Mouse (Mus musculus) spleen, postnatal 14 days (tissue): ENCODE measurements at regions not wholly inside any gene's neighbourhood (a gene's known extent, or its start where the extent isn't known, plus 50 kb on each side); places are given as distances from the start of the nearest gene placed in this dataset.

Source experiments
- DNase-seq, 2 experiments: peaks; one replicate each; pipeline ENCODE4 v3.0.0; 2021 to 2022; ENCODE audit warnings: low spot score in 2 of 2

DNA sequence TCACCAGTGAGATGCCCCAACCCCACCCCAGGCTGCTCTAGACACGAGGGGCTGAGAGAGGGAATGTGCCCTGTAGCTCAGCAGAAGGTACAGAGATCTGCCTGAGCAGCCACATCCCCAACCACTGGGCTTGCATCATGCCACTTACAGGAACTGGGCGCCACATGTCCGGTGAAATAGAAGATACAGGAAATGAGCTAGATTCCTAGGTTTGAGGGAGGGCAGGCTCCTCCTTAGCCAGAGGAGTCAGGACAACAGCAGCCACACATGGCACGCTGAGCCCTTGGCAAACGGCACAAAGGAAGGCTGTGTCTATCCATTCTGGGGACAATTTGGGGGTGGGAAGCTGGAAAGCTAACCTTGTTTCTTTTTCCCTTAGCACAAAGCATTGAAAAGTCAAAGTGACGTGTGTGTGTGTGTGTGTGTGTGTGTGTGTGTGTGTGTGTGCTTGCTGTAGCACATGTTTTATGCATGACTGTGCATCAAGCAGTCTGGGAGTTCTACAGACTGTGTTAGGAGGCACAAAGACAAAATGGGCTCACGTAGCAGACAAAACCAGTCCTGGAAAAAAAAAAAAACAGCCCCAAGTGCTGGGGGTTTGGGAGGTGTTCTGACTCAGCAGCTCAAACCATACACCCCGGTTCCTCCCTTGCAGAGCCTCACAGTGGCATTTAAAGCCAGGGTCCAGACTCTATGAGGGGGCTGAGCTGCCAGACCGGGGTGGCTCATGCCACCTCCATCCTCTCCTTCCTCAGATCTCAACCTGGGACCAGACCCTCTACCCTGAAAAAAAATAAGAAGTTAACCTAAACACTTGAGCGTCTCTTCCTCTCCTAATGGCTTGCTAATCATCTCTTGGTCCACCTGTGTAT lies 343.7 kb upstream of the Smim15 start:
- DNase-seq, result no peak

DNA sequence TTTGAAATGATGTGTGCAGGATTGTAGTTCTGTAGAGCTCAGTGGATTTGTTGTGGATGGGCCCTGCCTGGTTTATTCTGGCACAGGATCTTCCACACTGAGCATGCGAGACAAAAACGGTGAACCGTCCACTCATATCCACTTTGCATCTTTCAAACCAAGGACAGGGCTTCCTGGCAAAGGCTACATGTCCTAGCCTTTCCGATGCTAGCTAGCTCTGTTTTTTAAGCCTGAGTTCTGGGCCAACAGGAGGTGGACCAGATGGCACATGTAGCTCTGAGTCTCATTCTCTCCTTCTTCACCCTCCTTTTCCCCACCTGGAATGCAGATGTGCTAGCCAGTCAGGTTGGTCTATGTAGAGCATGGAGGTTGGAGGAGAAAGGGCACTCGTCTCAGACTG lies 345.0 kb upstream of the Smim15 start:
- no peak for DNase-seq

DNA sequence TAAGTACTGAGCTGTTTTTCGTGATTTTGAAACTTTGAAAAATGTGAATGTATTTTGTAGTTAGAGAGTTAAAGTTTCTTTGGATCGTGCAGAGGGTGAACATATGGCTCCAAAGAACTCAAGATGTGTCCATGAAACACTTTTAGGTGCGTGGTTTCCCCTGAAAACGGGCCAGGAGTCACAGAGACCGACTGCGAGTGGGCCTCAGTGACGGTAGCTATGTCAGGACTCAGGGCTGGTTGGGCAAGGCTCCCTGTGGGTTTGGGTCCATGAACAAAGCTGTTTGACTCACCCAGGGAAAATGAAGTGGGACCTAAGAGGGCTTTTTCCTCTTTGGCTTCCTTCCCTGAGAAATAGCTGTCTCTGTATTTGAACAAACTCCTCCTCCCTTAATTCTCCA lies 345.9 kb upstream of the Smim15 start:
- DNase-seq, result no peak

DNA sequence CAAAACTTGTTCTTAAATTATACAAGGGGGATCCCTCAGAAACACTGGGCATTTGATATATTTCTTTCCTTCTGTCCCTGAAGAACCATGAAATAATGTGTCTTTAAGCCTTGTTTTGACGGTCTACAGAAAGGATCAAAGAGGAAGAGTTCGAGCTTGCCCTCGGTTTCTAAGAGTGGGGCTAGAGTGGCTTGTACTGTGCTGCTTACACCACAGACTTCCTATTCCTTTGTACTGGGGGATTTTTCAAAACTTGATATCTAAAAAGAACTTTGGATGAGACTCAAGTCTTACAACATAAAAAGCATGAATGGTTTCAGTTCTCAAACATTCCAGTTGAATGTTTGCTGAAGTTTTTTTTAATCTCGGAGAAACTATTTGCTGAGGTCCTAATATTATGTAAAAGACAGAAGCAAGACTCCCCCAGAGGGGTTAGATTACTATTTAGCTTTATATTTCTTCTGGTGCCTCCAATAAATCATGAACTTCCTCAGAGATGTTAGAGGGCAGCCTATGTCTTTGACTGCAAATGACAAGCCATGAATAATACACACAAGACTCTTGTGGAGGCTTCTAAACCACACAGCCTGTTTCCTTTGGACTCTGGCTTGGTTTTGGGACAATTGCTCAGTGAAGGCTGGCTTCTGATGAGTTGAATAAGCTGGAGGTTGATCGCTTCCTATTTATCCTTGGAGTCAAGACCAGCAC lies 352.0 kb upstream of the Smim15 start:
- DNase-seq, result no peak

DNA sequence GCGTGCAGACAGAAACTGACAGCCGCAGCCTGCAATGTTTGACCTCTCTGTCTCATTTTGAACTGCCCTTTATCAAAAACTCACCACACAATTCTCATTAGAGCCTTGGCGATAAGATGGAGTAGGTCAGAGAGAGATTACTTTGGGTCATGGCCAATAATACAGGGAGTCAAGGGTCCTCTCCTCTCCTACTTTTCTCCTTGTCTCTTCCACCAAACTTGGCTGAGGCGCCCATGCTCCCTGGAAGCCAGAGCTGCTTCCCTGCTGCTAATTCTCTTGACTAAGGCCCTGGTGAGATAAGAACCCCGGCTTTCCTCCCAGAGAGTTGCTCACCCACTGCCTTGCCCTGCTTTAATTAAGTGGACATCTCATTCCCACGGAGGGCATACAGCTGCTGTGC lies 355.3 kb upstream of the Smim15 start:
- DNase-seq, result no peak

DNA sequence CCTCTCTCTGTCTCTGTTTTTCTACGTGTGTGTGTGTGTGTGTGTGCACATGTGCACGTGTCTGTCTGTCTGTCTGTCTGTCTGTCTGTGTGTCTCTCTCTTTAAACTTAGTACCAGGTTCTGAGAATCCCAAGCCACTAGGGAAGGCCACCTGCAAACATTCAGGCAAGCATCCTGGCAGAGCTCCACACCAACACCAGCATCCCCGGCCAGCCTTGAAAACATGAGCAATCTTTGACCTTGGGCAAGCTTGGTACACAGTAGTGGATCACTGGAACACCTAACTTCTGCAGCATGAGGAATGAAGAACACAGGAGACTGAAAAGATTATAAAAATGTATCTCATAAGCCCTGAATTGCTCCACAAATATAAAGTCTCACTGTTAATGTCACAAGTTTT lies 359.0 kb upstream of the Smim15 start:
- no peak for DNase-seq

DNA sequence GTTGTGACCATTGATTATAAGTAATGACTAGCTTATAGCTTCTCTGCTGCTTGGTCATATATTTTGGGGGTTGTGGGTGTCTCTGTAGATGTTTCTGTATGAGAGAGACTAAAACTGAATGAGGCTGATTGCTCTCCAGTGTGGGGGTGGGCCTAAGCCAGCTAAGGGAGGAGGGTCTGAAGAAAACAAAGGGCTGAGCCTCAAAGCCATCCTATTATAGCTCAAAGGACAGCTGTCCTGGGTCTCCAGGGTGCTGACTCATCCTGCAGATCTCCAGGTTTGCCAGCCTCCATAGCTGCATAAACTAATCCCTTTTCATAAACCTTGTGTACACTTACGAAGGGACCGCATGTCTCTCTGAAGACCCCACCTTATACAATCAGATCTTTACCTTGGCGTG lies 360.3 kb upstream of the Smim15 start:
- DNase-seq, result no peak

DNA sequence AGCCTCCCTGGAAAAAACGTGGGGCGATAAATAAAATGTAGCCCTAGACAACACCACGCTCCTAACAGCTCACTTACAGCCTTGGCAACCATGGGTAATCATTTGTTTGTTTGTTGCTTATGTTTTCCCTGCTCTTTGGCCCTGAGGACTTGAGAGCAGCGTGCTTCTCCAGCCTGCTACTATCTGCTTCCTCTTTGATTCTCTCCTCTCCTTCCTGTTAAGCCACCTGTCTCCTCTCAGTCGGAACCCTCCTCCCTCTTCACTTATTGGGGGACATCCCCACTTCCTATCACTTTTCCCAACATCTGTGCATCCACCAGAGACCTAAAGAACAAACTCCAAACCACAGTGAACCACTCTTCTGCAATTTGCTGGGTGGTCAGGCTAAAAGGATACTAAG lies 362.5 kb upstream of the Smim15 start:
- no peak for DNase-seq

DNA sequence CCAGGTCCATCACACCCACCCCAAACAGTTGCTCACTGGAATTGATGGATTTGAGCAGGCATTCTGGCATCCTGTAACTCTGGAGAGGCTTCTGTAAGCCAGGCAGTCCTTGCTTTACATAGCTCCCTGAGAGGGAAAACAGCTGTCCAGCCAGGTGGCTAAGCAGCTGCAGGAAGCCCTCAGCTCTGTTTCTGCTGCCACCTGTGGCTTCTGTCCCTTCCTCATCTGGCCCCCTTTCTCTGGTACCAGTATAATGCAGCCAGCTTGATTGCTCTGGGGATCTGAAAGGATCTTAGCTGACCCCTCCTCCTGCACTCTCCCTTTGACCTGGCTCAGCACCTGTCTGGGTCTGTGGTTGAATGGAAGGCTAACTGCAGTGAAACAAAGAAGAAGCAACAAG lies 365.4 kb upstream of the Smim15 start:
- no peak for DNase-seq

DNA sequence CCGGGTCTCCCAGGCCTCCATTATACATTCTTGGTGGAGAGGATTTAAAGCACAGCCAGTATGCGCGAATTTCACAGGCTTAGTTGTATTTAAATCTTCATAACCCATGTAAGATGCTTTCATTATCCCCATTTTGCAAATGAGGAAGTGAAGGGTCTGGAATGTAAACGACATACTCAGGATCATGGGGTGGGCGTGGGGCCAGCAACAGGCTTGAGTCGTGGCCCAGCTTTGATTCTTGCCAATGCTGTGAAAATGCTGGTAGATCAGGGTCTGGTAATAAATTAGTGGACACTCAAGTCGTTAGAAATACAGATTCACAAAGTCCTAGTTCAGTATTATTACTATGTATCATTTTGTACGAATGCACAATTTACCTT lies 367.2 kb upstream of the Smim15 start:
- no peak for DNase-seq

DNA sequence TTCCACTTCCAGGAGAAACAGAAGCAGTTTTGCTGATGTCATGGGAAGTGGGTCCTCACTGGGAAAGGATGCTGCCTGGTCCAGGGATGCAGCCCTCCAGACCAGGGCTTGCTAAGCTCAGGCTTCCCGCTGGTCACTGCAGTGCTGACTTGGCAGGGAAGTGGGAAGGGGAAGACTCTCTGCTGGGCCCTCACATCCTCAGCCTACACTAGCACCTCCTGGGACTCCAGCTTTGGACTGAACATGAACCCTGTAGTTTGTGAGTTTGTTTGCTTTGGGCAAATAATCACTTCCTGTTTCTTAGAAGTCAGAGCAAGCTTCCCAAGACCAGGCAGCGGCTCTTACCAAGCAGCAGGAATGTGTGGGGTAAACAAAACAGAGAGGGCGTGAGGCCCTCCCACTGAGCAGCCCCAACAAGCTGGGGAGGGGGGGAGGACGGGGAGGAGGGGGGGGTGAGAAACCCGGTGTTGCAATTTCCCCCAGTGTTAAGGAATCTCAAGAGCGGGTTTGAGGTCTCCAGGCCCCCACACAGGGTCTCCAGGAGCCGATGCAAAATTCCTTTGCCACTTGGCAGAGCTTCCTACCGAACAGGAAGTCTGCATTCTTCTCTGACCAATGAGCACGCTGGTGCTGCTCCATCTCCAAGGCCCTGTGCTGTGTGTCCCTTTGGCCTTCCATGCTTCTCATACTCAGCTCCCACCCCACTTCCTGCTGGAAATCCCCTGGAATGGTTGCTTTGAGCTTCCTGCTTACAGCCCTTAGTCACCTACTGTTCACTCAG lies 367.7 kb upstream of the Smim15 start:
- DNase-seq, result no peak

DNA sequence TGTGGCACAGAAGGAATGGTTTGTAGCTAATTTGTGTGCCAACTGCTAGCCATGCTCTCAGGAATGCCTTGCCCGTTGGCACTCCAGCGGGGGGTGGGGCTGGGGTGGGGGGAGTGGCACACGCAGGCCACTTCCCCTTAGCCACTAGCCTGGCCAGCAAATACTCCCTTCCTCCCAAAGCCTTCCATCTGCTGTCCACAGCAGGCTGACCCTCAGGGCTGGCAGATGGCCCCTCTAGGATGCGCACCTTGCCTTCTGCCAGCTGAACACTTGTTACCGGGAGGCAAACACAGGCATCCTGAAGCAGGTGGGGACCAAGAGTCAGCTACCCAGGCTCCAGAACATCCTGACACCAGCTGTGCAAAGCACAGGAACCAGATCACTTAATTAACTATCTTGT lies 372.1 kb upstream of the Smim15 start:
- no peak for DNase-seq

DNA sequence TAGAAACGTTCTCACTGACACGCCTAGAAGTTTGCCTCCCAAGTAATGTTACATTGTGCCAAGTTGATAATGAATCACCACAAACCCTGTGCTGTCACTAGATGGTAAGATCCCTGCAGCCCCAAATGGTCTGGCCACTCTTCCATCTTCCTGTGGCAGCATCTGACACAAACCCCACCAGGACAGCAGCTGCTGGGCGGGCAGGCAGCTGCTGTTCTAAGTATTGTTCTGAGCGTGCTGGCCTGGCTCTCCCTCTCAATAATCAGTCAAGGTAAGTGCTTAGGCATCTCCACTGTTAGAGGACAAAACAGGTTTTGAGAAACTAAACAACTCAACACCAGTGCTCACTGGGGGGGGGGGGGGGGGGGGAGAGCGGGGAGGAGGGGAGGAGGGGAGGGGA lies 375.7 kb upstream of the Smim15 start:
- DNase-seq, result no peak

DNA sequence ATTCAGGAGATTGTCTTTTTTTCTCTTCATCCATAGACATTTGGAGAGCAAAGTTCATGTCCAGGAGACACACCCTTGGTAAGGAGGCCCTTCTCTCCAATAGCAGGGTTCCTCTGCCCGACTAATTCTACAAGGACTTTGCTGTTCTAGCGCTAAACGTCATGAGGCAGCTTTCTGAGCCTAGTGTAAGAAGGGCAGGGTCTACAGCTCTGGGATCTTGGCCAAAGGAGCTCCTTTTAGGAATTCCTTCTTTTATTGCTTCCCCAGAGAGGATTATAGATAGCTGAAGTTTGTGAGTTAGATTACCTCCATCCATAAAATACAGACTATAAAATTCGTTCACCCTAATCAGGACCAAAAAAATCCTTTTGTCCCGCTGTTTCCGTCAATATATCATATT lies 378.5 kb upstream of the Smim15 start:
- no peak for DNase-seq

DNA sequence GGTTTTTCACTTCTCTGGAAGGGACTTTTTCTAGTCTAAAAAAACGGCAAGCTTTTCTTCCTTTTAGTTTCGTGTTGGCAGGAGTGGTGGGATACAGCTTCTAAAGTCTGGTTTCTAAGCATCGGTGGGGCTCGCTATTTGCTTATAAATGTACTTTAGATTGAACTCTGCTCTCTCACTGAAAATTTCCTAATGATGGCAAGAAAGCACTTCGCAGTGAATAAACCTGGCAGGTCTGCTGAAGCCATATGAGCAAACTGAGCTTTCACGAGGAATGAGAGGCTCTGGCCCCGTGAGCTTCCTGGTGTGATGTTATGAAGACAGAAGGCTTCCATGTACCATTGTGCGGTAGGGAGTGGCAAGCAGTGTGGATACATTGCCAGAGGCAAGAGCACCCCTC lies 380.0 kb upstream of the Smim15 start:
- no peak for DNase-seq

DNA sequence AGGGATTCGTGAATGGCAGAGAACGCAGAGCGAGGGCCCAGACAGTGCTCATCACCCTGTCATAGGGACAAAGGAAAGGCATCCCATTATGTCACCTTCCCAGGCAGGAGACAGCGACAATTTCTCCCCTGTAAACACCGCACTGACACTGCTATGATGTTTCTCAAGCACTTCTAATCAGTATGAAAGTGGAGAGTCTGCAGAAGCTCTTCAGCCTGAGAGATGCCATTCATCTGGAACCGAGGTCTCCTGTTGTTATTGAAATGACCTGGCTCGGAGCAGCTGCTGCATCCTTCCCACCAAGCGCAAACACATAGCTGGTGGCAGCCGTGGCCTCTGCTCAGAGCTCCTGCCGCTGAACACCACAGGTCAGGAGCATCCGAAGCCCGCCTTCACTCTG lies 380.5 kb upstream of the Smim15 start:
- no peak for DNase-seq

DNA sequence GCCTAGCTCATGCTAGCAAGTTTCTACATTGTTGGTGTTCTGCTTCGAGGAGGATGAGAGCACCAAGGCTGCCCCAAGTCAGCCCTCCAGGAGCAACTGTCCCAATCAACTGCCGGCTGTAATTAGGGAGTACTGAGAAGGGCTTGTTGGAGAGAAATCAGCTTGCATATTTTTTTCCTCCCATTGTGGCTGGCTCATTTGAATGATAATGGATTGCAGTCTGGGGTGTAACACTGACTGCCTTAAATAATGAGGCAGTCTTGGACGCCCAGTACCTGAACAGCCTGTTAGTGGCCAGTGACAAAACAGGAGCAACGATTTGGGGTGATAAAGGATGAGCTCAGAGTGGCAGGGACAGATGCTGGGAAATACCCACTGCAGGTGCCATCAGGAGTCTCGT lies 382.8 kb upstream of the Smim15 start:
- DNase-seq, result no peak

DNA sequence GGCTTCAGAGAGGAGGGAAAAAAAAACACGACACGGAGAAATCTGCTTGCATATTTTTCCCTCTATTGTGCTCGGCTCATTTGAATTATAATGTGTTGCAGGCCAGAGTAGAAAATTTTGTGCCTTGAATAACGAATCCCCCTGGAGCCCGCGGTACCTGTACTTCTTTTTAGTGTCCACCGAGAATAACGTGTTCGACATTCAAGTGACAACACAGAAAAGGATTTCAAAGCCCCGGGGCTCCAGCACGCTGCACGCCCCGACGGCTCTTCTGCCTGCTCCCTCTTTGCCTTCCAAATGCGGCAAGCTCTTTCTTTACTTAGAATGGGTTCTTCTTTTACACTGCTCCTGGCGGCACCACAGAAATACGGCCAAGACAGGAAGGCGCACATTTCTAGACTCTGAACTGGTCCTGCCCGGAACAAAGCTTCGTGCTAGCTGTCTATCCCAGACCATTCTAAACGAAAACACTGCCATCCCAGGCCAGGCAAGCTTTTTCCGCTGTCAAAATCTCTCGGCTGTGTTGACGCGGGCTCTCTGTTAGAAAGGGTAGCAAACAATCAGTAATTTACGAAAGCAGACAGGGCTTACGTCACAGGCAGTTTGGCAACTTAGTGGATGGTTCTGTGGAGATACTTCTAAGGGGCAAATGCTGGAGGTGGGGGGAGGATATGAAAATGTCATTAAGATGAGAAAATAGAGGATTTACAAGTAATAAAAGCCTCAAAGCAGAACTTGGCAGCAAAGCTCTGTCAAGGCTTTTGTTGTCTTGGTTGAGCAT lies 398.2 kb upstream of the Smim15 start:
- no peak for DNase-seq

DNA sequence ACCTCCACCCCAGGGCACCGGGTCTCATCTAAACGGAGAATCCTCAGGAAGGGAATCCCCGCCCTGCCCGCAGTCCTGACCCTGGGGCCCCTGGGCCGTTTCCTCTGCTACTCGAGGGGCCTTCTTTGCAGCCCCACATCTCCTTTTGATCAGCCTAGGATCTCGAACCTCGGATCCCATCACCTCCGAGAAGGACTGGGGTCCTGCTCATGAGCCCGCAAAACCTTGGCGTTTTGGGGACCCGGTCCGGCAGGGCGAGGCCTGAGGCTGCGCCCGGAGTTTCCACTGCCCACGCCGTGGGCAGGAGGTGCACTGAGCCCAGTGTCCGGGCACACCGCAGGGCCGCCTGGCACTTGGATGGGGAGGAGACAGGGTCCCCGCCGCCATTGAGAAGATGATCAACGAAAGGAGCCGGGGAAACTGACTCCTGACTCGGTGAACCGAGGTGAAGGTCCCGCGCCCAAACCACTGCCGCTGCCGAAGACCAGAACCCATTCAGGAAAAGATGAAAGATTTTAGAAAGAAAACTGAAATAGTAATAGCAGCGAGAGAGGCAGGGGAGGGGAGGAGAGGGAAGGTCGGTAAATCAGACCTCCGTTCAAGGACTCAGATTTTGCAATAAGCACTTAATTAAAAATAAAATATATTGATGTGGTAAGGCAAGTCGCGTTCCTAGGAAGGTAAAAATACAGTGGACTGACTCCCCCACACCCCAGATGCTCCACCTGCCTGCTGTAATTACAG lies 399.0 kb upstream of the Smim15 start:
- DNase-seq, result no peak

DNA sequence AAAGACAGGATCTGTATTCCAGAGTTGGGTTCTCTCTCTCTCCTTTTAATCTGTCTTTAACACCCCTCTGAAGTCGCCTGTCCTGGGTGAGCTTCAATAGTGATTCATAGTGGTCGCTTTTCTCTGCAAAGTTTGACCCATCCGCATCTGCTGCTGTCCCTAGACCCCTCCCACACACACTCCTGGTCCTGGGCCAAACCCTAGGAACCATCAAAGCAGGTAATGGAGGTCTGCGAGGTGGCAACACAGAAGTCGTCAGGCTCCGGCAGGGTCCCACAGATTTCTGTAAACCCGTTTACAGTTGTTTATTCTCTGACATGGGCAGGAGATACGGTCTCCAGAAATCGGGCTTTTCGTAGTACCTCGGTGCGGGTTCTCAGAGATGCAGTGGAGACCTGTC lies 399.5 kb upstream of the Smim15 start:
- DNase-seq, result no peak
